Mouse (Mus musculus) midbrain, embryonic 12.5 days (tissue): ENCODE measurements around the gene Ttll13. TPM values are rescaled to one million over a fixed set of nuclear protein-coding genes. Genes with fewer than 3 reads are reported as not detected.
A peak's percentile ranks its signal among the peaks of the same experiment; 100 is the strongest.

Experiments
- ATAC-seq: fragments of 200-750 bp; cut with Nextera tagmentation; 2 replicates; pipeline ENCODE4 v1.8.0; 2017; ENCODE audit warnings: low read depth, moderate TSS enrichment, moderate library complexity; ENCODE audit not compliant: low FRiP score
- H3K27ac ChIP-seq: fragments of 300-500 bp; sonication (generic); replicated peaks from 2 replicates; pipeline ENCODE4 v1.5.1; 2016; ENCODE audit warnings: mild to moderate bottlenecking
- H3K27me3 ChIP-seq: fragments of 300-500 bp; sonication (generic); 2 replicates; pipeline ENCODE4 v1.6.1; 2016; ENCODE audit warnings: mild to moderate bottlenecking
- H3K36me3 ChIP-seq: fragments of 300-500 bp; sonication (generic); 2 replicates; pipeline ENCODE4 v1.6.1; 2016
- H3K4me1 ChIP-seq: fragments of 300-500 bp; sonication (generic); 2 replicates; pipeline ENCODE4 v1.6.1; 2016
- H3K4me2 ChIP-seq: fragments of 300-500 bp; sonication (generic); replicated peaks from 2 replicates; pipeline ENCODE4 v1.6.1; 2016; ENCODE audit warnings: mild to moderate bottlenecking, moderate library complexity
- H3K4me3 ChIP-seq: fragments of 300-500 bp; sonication (generic); 2 replicates; pipeline ENCODE4 v1.5.1; 2016; ENCODE audit warnings: mild to moderate bottlenecking
- H3K9ac ChIP-seq: fragments of 300-500 bp; sonication (generic); replicated peaks from 2 replicates; pipeline ENCODE4 v1.6.1; 2016; ENCODE audit warnings: mild to moderate bottlenecking, moderate library complexity
- H3K9me3 ChIP-seq: fragments of 300-500 bp; sonication (generic); 2 replicates; pipeline ENCODE4 v1.6.1; 2016; ENCODE audit warnings: mild to moderate bottlenecking
- WGBS: fragments of 180-500 bp; shearing (Covaris S2); methylation state at CpG from one replicate; pipeline ENCODE4 v1.1.7; 2016; 5-methylcytosine and 5-hydroxymethylcytosine counted together
- polyA plus RNA-seq: library from polyadenylated mRNA; unstranded; fragments of >200 nt; fragmentation: Nextera tagmentation; extraction: Ambion mirVana; gene quantifications from 2 replicates; pipeline ENCODE4 v1.2.1, GENCODE M21; 2016

The Ttll13 gene
- polyA plus RNA-seq, 1 experiment from 2014 or later, result 2.4 TPM

- Histone ChIP-seq H3K36me3 (peaks cover 21% of the 10 kb centered on the region), H3K4me2 (peak overlapping the region; percentile 86), H3K4me3 (peak overlapping the region; percentile 84; the same call in 1 of the 2 replicates), H3K9ac (no peak overlapping the region), H3K27ac (no peak overlapping the region), H3K27me3 (no peaks in the 10 kb centered on the region), H3K4me1 (peaks cover 24% of the 10 kb centered on the region), H3K9me3 (no peaks in the 10 kb centered on the region)
- no peak for ATAC-seq
- 87% methylated on average over 6 of the region's 6 CpGs for WGBS
These were observed 50.3 kb downstream of the Ttll13 start for GRCm38 (mm10) chr7:80296462-80296861.

DNA sequence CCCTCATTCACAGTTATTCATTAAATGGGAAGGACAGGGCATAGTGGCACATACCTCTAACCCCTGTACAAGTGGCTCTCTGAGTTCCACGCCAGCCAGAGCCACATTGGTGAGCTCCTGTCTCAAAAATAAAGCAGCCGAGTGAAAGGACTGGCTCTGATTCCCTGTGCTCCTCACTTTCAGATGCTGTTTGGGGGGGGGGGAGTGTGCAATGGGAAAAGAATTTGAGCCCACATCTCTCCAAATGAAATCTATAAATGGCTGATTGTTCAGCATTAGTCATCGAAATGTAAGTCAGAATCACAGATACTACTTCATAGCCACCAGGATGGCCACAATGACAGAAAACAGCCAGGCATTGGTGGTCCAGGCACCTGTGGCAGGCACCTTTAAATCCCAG lies 50.9 kb downstream of the Ttll13 start:
- H3K27me3 ChIP-seq, result no peaks in the 10 kb centered on the region
- H3K36me3 ChIP-seq, result peaks cover 27% of the 10 kb centered on the region
- H3K4me3 ChIP-seq, result 0 out of 2 replicates have a peak overlapping the region, but pooled peaks have one; percentile 2
- ATAC-seq, result no peak
- no peaks in the 10 kb centered on the region for H3K9me3 ChIP-seq
- 73% methylated on average over 3 of the region's 3 CpGs for WGBS
- H3K9ac ChIP-seq, result 0 out of 2 replicates have a peak overlapping the region, but pooled peaks have one; percentile 28
- H3K4me2 ChIP-seq, result 0 out of 2 replicates have a peak overlapping the region, but pooled peaks have one; percentile 4
- H3K27ac ChIP-seq, result no peak overlapping the region
- peaks cover 24% of the 10 kb centered on the region for H3K4me1 ChIP-seq

DNA sequence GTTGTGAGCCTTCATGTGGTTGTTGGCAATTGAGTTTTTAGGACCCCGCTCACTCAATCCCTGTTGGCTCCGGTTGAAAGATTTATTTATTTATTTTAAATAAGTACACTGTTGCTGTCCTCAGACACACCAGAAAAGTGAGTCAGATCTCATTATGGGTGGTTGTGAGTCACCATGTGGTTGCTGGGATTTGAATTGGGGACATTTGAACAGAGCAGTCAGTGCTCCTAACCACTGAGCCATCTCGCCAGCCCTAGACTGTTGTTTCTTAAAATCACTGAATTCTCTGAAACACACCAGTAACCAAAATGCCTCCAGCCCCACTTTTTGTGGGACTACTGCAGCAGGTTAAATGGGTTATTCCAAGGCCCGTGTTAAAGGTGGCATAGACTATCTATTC lies 52.6 kb downstream of the Ttll13 start:
- Histone ChIP-seq H3K9me3 (no peaks in the 10 kb centered on the region), H3K27me3 (no peaks in the 10 kb centered on the region), H3K36me3 (peaks cover 40% of the 10 kb centered on the region), H3K27ac (no peak overlapping the region), H3K9ac (no peak overlapping the region), H3K4me2 (no peak overlapping the region), H3K4me1 (peaks cover 24% of the 10 kb centered on the region), H3K4me3 (no peak overlapping the region)
- ATAC-seq, result no peak
- WGBS, result 96% methylated on average over 4 of the region's 4 CpGs

- no peak for ATAC-seq
- H3K4me3 ChIP-seq, result no peak overlapping the region
- no peak overlapping the region for H3K9ac ChIP-seq
- no peak overlapping the region for H3K27ac ChIP-seq
- WGBS, result 98% methylated on average over 3 of the region's 3 CpGs
- H3K27me3 ChIP-seq, result no peaks in the 10 kb centered on the region
- H3K4me2 ChIP-seq, result no peak overlapping the region
- H3K4me1 ChIP-seq, result peaks cover 24% of the 10 kb centered on the region
- peaks cover 48% of the 10 kb centered on the region for H3K36me3 ChIP-seq
- H3K9me3 ChIP-seq, result no peaks in the 10 kb centered on the region
These were observed 53.4 kb downstream of the Ttll13 start for GRCm38 (mm10) chr7:80299568-80299967.

- Histone ChIP-seq H3K4me3 (no peak overlapping the region), H3K4me2 (no peak overlapping the region), H3K27ac (no peak overlapping the region), H3K9me3 (no peaks in the 10 kb centered on the region), H3K36me3 (peaks cover 66% of the 10 kb centered on the region), H3K27me3 (no peaks in the 10 kb centered on the region), H3K9ac (no peak overlapping the region), H3K4me1 (peaks cover 17% of the 10 kb centered on the region)
- ATAC-seq, result no peak
- WGBS, result 87% methylated on average over 2 of the region's 2 CpGs
These were observed 55.3 kb downstream of the Ttll13 start for GRCm38 (mm10) chr7:80301522-80301921.

DNA sequence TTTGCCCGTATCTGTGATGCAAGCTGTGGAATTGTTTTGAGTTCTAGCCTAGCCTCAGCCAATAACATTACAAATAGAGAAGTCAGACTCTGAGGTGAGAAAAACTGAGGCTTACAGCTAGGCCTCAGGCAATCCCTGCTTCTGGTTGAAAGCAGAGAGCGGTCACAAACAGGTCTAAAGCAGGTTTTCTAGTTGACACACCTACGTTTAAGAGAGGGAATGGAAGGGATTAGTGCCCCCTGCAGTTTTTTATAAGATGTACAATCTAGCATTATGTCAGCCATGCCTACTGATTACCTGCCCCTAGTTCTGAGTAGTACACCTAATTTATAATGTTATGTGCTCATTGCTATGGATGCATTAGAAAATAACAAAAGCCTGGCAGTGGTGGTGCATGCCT lies 61.6 kb downstream of the Ttll13 start:
- WGBS, result 87% methylated on average over 3 of the region's 3 CpGs
- no peaks in the 10 kb centered on the region for H3K27me3 ChIP-seq
- peaks cover 94% of the 10 kb centered on the region for H3K36me3 ChIP-seq
- no peaks in the 10 kb centered on the region for H3K9me3 ChIP-seq
- no peaks in the 10 kb centered on the region for H3K4me1 ChIP-seq
- no peak overlapping the region for H3K27ac ChIP-seq
- ATAC-seq, result no peak
- no peak overlapping the region for H3K9ac ChIP-seq
- no peak overlapping the region for H3K4me3 ChIP-seq
- no peak overlapping the region for H3K4me2 ChIP-seq

Other genes with a start within 250 kb of the Ttll13 start
- 31.1 and 32.8 TPM in 2 replicates for gene Zfp710, start 221.6 kb upstream of the Ttll13 start, polyA plus RNA-seq
- gene Idh2, start 131.0 kb upstream of the Ttll13 start, polyA plus RNA-seq, result 331 and 347 TPM in 2 replicates
- gene Sema4b, start 59.5 kb upstream of the Ttll13 start, polyA plus RNA-seq, result 17.7 and 20.9 TPM in 2 replicates
- gene Cib1, start 13.6 kb upstream of the Ttll13 start, polyA plus RNA-seq, result 41.3 and 42.3 TPM in 2 replicates
- 4.0 and 4.6 TPM in 2 replicates for gene Gdpgp1, start 13.5 kb upstream of the Ttll13 start, polyA plus RNA-seq
- 56.7 and 57.5 TPM in 2 replicates for gene Ngrn, start 14.8 kb downstream of the Ttll13 start, polyA plus RNA-seq
- gene Vps33b, start 23.3 kb downstream of the Ttll13 start, polyA plus RNA-seq, result 18.5 and 21.4 TPM in 2 replicates
- 175 and 180 TPM in 2 replicates for gene Prc1, start 48.1 kb downstream of the Ttll13 start, polyA plus RNA-seq
- gene Rccd1, start 78.1 kb downstream of the Ttll13 start, polyA plus RNA-seq, result 14.2 and 16.2 TPM in 2 replicates
- gene Unc45a, start 94.6 kb downstream of the Ttll13 start, polyA plus RNA-seq, result 51.4 and 54.9 TPM in 2 replicates
- gene Hddc3, start 96.7 kb downstream of the Ttll13 start, polyA plus RNA-seq, result 24.3 and 24.8 TPM in 2 replicates
- gene Man2a2, start 125.0 kb downstream of the Ttll13 start, polyA plus RNA-seq, result 23.1 and 26.0 TPM in 2 replicates
- 7.1 and 11.3 TPM in 2 replicates for gene Fes, start 141.6 kb downstream of the Ttll13 start, polyA plus RNA-seq
- gene Furin, start 159.1 kb downstream of the Ttll13 start, polyA plus RNA-seq, result 4.0 and 5.6 TPM in 2 replicates